Mouse (Mus musculus): ENCODE measurements around the gene Gabrr2.

Gene Gabrr2

GRCm38 (mm10) chr4:33062981-33063380, at the start of gene Gabrr2:
Gabrr2 (plus strand) TSS chr4:33062999.
- no peak for DNase-seq (ENCODE audit: low read depth)

GRCm38 (mm10) chr4:33018361-33018999, 44.3 kb upstream of the Gabrr2 start:
- peak; percentile 68 for DNase-seq (ENCODE audit: low read depth)

- no peak for DNase-seq (ENCODE audit: low read depth)
Observed at GRCm38 (mm10) chr4:33024420-33024819, 38.4 kb upstream of the Gabrr2 start.

GRCm38 (mm10) chr4:33029104-33029503, 33.7 kb upstream of the Gabrr2 start:
- DNase-seq (ENCODE audit: low read depth): no peak

- no peak for DNase-seq (ENCODE audit: low read depth)
Observed at GRCm38 (mm10) chr4:33030264-33031194, 32.3 kb upstream of the Gabrr2 start.

GRCm38 (mm10) chr4:33031195-33031960, 31.4 kb upstream of the Gabrr2 start, which contains the start of gene Ube2j1:
Ube2j1 (plus strand) TSS chr4:33031416.
- peak; percentile 53 for DNase-seq (ENCODE audit: low read depth)

GRCm38 (mm10) chr4:33032045-33032444, 30.8 kb upstream of the Gabrr2 start:
- DNase-seq (ENCODE audit: low read depth): no peak

- no peak for DNase-seq (ENCODE audit: low read depth)
Observed at GRCm38 (mm10) chr4:33033515-33033914, 29.3 kb upstream of the Gabrr2 start.

GRCm38 (mm10) chr4:33039826-33040225, 23.0 kb upstream of the Gabrr2 start:
- no peak for DNase-seq (ENCODE audit: low read depth)

- DNase-seq (ENCODE audit: low read depth): no peak
Observed at GRCm38 (mm10) chr4:33049601-33050000, 13.2 kb upstream of the Gabrr2 start.

GRCm38 (mm10) chr4:33052055-33052454, 10.7 kb upstream of the Gabrr2 start:
- DNase-seq (ENCODE audit: low read depth): no peak

- no peak for DNase-seq (ENCODE audit: low read depth)
Observed at GRCm38 (mm10) chr4:33052650-33053049, 10.1 kb upstream of the Gabrr2 start.

- DNase-seq (ENCODE audit: low read depth): no peak
Observed at GRCm38 (mm10) chr4:33054426-33054825, 8.4 kb upstream of the Gabrr2 start.

GRCm38 (mm10) chr4:33056317-33056716, 6.5 kb upstream of the Gabrr2 start:
- no peak for DNase-seq (ENCODE audit: low read depth)

- no peak for DNase-seq (ENCODE audit: low read depth)
Observed at GRCm38 (mm10) chr4:33057890-33058687, 4.7 kb upstream of the Gabrr2 start.

- no peak for DNase-seq (ENCODE audit: low read depth)
Observed at GRCm38 (mm10) chr4:33061158-33061557, 1.6 kb upstream of the Gabrr2 start.

- no peak for DNase-seq (ENCODE audit: low read depth)
Observed at GRCm38 (mm10) chr4:33064986-33065385, 2.2 kb downstream of the Gabrr2 start.

- DNase-seq (ENCODE audit: low read depth): no peak
Observed at GRCm38 (mm10) chr4:33066223-33066960, 3.6 kb downstream of the Gabrr2 start.

GRCm38 (mm10) chr4:33067331-33067730, 4.5 kb downstream of the Gabrr2 start:
- DNase-seq (ENCODE audit: low read depth): no peak

- DNase-seq (ENCODE audit: low read depth): no peak
Observed at GRCm38 (mm10) chr4:33067826-33068225, 5.0 kb downstream of the Gabrr2 start.

GRCm38 (mm10) chr4:33068894-33069293, 6.1 kb downstream of the Gabrr2 start:
- no peak for DNase-seq (ENCODE audit: low read depth)

All from c-Kit-positive CD71-negative TER-119-negative erythroid progenitor cells, embryonic 14.5 days (primary cell).